In genomic region chr12:40133194-40133572, GRCm38 (mm10) we compare ENCODE assay signal across 8 mouse cellular contexts. TPM values are rescaled to one million over a fixed set of nuclear protein-coding genes. Genes with fewer than 3 reads are reported as not detected.
DNase-seq lines count a peak whose midpoint lies in the region; ATAC-seq and TF ChIP-seq lines count a peak whose summit lies in the region.

No protein-coding gene starts in this region.

- TF ChIP-seq CTCF in left cerebral cortex, adult 2 months (IDR thresholded peaks at IDR 0.05), result no peak

- H3K36me3 ChIP-seq in forebrain, embryonic 12.5 days (replicated peaks), result no peaks in the 10 kb centered on the region
- H3K36me3 ChIP-seq in limb, embryonic 12.5 days, result no peaks in the 10 kb centered on the region
- no peaks in the 10 kb centered on the region for H3K36me3 ChIP-seq in neural tube, embryonic 14.5 days (ENCODE audit: control insufficient read depth, insufficient read depth, low read length)

- WGBS in forebrain, embryonic 12.5 days, result 17% methylated on average over 10 of the region's 10 CpGs
- WGBS in limb, embryonic 12.5 days, result 26% methylated on average over 10 of the region's 10 CpGs
- WGBS in neural tube, embryonic 14.5 days, result 23% methylated on average over 10 of the region's 10 CpGs

- peak overlapping the region; percentile 18; the same call in 1 of the 2 replicates for H3K4me3 ChIP-seq in left cerebral cortex, adult 2 months
- peak overlapping the region; percentile 45 for H3K4me3 ChIP-seq in forebrain, embryonic 12.5 days (replicated peaks)
- peak overlapping the region; percentile 48 for H3K4me3 ChIP-seq in limb, embryonic 12.5 days (replicated peaks)
- H3K4me3 ChIP-seq in neural tube, embryonic 14.5 days (ENCODE audit: low read depth, low read length), result peak overlapping the region; percentile 33

- peak in 1 of 2 experiments; percentile 11 for DNase-seq in left cerebral cortex, adult 2 months (ENCODE audit: extremely low spot score in 1 of 2, low spot score in 2 of 2)
- no peak for DNase-seq in left cerebral cortex, adult 9 months (ENCODE audit: low spot score in 2 of 2)
- DNase-seq in adrenal gland, adult 8-10 months, result no peak
- DNase-seq in adrenal gland, postnatal 25 days, result no peak

- peaks cover 13% of the 10 kb centered on the region for H3K4me1 ChIP-seq in forebrain, embryonic 12.5 days
- H3K4me1 ChIP-seq in limb, embryonic 12.5 days (replicated peaks), result peaks cover 4% of the 10 kb centered on the region; the same call in 1 of the 2 replicates
- peaks cover 10% of the 10 kb centered on the region for H3K4me1 ChIP-seq in neural tube, embryonic 14.5 days (ENCODE audit: control insufficient read depth, insufficient read depth, low read length)

- H3K27ac ChIP-seq in left cerebral cortex, adult 2 months, result no peak overlapping the region
- H3K27ac ChIP-seq in forebrain, embryonic 12.5 days, result no peak overlapping the region
- H3K27ac ChIP-seq in limb, embryonic 12.5 days, result no peak overlapping the region
- H3K27ac ChIP-seq in neural tube, embryonic 14.5 days (ENCODE audit: low read depth, low read length), result no peak overlapping the region

- H3K4me2 ChIP-seq in forebrain, embryonic 12.5 days, result peak overlapping the region; percentile 84
- peak overlapping the region; percentile 84 for H3K4me2 ChIP-seq in limb, embryonic 12.5 days
- H3K4me2 ChIP-seq in neural tube, embryonic 14.5 days (ENCODE audit: low read depth, low read length), result peak overlapping the region; percentile 83

- H3K27me3 ChIP-seq in forebrain, embryonic 12.5 days, result peaks cover 32% of the 10 kb centered on the region
- peaks cover 31% of the 10 kb centered on the region for H3K27me3 ChIP-seq in limb, embryonic 12.5 days
- H3K27me3 ChIP-seq in neural tube, embryonic 14.5 days (ENCODE audit: control insufficient read depth, insufficient read depth, low read length), result peaks cover 20% of the 10 kb centered on the region

- intact Hi-C loops in left cerebral cortex, adult 2 months (cut with DNase I), result no loop called here

- no peak for ATAC-seq in forebrain, embryonic 12.5 days (ENCODE audit: low FRiP score)
- ATAC-seq in limb, embryonic 12.5 days (ENCODE audit: insufficient number of reproducible peaks, insufficient read depth, low FRiP score, low TSS enrichment, low read depth), result no peak
- ATAC-seq in neural tube, embryonic 14.5 days (ENCODE audit: low read depth), result no peak
- ATAC-seq in inflammation-experienced regulatory T-cells, adult 6 months, result no peak

- H3K9me3 ChIP-seq in forebrain, embryonic 12.5 days, result no peaks in the 10 kb centered on the region
- peaks cover 4% of the 10 kb centered on the region; the same call in 1 of the 2 replicates for H3K9me3 ChIP-seq in limb, embryonic 12.5 days
- H3K9me3 ChIP-seq in neural tube, embryonic 14.5 days (ENCODE audit: control insufficient read depth, low read length), result no peaks in the 10 kb centered on the region

- peak overlapping the region; percentile 41; the same call in 1 of the 2 replicates for H3K9ac ChIP-seq in forebrain, embryonic 12.5 days
- no peak overlapping the region for H3K9ac ChIP-seq in limb, embryonic 12.5 days (replicated peaks)
- H3K9ac ChIP-seq in neural tube, embryonic 14.5 days (replicated peaks; ENCODE audit: low read depth, low read length), result no peak overlapping the region

RNA-seq across cellular contexts. Expression of gene Scin, which starts 0.8 kb away (rescaled TPM):
- not detected for total RNA-seq in left cerebral cortex, adult 2 months (2021)
- polyA plus RNA-seq in forebrain, embryonic 12.5 days (2016; fragmentation: Nextera tagmentation; extraction: Ambion mirVana), result 0.36 TPM in 1 of 2 replicates, not detected in the other
- 7.0 and 7.6 TPM in 2 replicates for polyA plus RNA-seq in limb, embryonic 12.5 days (2016; fragmentation: Nextera tagmentation; extraction: Ambion mirVana)
- polyA plus RNA-seq in neural tube, embryonic 14.5 days (2014; fragmentation: Nextera tagmentation; extraction: Ambion mirVana), result not detected in 2 replicates
- total RNA-seq in adrenal gland, adult 8-10 months (2022), result 1 to 10 TPM; 1.7 to 2.4 (median 2.1) TPM
- 1 to 10 TPM; 2.1 to 9.3 (median 3.1) TPM for polyA plus RNA-seq in inflammation-experienced regulatory T-cells, adult 6 months (2017; shearing (Covaris generic))
- 1.2 and 1.6 TPM in 2 replicates for total RNA-seq in adrenal gland, postnatal 25 days (2021)
